Mouse (Mus musculus): ENCODE results near the gene Gm9125.
"Not testable (repeated sequence)": the region's sequence is repeated elsewhere in the genome, so short reads cannot be mapped to it uniquely, and the experiment has no call there.

Gene Gm9125

DNA sequence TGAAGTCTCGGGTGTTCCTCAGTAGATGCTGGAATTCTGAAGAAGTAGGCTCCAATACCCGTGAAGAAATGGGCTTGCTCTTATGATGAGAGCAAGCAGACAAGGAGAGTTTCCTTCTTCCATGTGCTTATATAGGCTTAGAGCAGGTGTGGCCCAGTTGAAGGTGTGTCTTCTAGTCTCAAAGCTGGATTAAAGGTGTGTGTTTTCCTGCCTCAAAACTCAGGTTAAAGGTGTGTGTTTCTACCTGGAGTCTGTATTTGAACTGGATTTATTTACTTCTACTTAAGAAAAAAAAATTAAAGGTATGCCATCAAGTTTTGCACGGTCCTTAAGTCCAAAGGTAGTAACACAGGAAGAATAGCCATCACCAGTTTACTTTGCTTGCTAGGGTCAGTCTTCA is at the start of gene Gm9125:
Gm9125 (minus strand) TSS at position 101 of the 400 bp plus-strand sequence.
- DNase-seq, result not testable (repeated sequence)

DNA sequence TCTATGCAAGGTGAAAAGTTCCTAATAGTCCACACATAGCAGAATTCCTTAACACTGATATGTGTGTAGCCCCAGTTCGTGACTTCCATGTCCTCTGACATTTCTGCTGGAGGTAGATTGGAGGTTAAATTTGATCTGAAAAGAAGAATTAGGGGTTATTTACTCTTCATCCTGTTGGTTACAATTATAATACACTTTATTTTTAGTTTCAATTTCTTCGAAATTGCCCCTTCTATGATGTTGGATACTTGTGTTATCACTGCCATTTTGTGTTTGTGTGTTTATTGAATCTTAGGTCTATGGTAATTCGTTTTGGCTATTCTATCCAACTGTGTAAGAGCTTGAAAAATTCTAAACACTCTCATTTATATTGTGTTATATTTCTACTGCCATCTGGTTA is 17.9 kb upstream of the Gm9125 start, which contains the start of gene Gm10697:
Gm10697 (minus strand) TSS at position 101 of the 400 bp plus-strand sequence.
- not testable (repeated sequence) for DNase-seq

DNA sequence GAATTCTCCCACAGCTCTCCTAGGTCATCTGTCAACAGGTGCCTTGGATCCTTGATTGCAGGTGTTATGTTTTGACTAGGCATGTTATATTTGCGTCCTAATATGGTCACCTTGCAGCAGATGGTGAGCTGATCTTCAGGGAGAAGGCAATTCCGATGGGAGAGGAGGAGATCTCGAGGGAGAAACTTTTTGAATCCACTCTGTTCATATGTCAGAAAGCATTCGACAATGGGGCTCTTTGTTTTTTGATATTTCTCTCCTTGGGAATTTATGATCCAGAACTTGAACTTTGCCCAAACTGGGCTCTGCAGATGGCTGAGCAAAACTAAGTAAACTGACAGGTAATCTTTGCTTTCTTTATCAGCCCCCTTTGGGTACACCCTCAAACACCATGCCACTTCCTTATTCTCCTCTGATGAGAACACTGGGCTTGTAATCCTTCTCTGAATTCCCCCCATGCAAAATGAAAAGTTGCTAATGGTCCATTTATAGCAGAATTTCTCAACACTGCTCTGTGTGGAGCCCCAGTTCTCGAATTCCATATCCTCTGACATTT is 5.0 kb downstream of the Gm9125 start:
- DNase-seq, result not testable (repeated sequence)

DNA sequence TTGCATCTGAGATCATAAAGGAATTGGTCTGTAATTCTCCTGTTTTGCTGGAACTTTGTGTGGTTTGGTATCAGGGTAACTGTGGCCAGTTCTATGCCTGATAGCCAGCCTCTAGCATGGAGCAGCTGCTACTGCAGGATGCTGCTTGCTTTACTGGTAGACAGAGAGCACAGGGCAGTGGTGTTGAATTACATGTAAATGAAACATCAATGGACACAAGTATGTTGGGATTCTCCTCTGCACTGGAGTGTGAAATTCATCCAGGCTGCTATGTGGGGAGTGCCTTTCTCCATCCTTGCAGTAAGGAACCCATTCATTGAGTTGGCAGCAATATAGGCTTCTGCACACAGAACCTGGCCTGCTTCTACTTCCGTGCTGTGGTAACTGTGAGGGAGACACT is 16.4 kb downstream of the Gm9125 start:
- DNase-seq, result not testable (repeated sequence)

DNA sequence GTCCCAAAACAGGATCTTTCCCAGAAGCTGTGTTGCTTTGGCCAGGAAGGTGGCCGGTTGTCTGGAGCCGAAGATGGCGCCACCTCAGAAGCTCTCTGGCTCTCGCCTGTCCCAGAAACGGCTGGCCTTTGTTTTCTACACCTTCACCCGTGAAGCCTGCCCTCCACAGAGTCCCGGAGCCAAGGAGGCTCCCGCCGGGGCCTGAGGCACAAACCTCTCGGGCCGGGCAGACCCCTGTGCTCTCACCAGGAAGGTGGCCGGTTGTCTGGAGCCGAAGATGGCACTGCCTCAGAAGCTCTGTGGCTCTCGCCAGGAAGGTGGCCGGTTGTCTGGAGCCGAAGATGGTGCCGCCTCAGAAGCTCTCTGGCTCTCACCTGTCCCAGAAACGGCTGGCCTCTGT is 20.3 kb downstream of the Gm9125 start:
- not testable (repeated sequence) for DNase-seq

All from kidney, adult 9 months (tissue).